Mouse (Mus musculus): ENCODE results near the gene Ugcg. TPM values are rescaled to one million over a fixed set of nuclear protein-coding genes. Genes with fewer than 3 reads are reported as not detected.

The Ugcg gene
- polyA plus RNA-seq, 1 experiment = 9.8 TPM

GRCm38 (mm10) chr4:59239312-59239728, 50.3 kb downstream of the Ugcg start:
- Histone ChIP-seq H3K27me3 (ENCODE audit: control insufficient read depth, insufficient read depth, low read length) (no peaks in the 10 kb centered on the region), H3K27ac (ENCODE audit: control insufficient read depth, insufficient read depth, low read depth, low read length) (no peak overlapping the region)

GRCm38 (mm10) chr4:59240160-59240559, 51.1 kb downstream of the Ugcg start:
- Histone ChIP-seq H3K4me1 (ENCODE audit: control insufficient read depth, insufficient read depth, low read length) (no peaks in the 10 kb centered on the region; the same call in 1 of the 2 replicates), H3K36me3 (ENCODE audit: control insufficient read depth, insufficient read depth, low read length) (no peaks in the 10 kb centered on the region), H3K4me3 (ENCODE audit: control insufficient read depth, low read depth, low read length) (no peak overlapping the region), H3K27ac (ENCODE audit: control insufficient read depth, insufficient read depth, low read depth, low read length) (no peak overlapping the region), H3K27me3 (ENCODE audit: control insufficient read depth, insufficient read depth, low read length) (no peaks in the 10 kb centered on the region)
- no peak for TF ChIP-seq POLR2A (IDR thresholded peaks at IDR 0.05; ENCODE audit: control insufficient read depth, low read depth, low read length)
- no peak for TF ChIP-seq CTCF (IDR thresholded peaks at IDR 0.05; ENCODE audit: control insufficient read depth, insufficient read depth, insufficient replicate concordance, low read depth, low read length)

More at GRCm38 (mm10) chr4:59239312-59239728, 50.3 kb downstream of the Ugcg start:
- Histone ChIP-seq H3K4me3 (ENCODE audit: control insufficient read depth, low read depth, low read length) (no peak overlapping the region), H3K36me3 (ENCODE audit: control insufficient read depth, insufficient read depth, low read length) (no peaks in the 10 kb centered on the region), H3K4me1 (ENCODE audit: control insufficient read depth, insufficient read depth, low read length) (no peaks in the 10 kb centered on the region; the same call in 1 of the 2 replicates)
- TF ChIP-seq POLR2A (IDR thresholded peaks at IDR 0.05; ENCODE audit: control insufficient read depth, low read depth, low read length) = no peak
- TF ChIP-seq CTCF (IDR thresholded peaks at IDR 0.05; ENCODE audit: control insufficient read depth, insufficient read depth, insufficient replicate concordance, low read depth, low read length) = no peak

DNA sequence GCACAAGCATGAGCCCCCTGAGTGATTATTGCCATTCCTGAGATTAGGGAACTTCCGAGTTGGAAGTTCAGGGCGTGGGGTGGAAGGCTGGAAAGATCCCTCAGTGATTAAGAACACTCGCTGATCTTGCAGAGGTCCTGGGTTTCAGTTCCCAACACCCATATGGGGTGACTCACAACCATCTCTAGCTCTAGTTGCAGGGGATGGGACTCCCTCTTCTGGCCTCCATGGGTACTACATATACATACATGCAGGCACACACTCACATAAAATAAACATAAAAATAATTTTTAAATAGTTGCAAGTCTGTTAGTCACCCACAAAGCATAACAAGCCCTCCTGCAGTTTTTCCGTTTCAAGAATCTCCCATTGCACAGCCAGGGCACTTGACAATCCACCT, 52.0 kb downstream of the Ugcg start:
- no peaks in the 10 kb centered on the region for H3K27me3 ChIP-seq (ENCODE audit: control insufficient read depth, insufficient read depth, low read length)
- H3K4me1 ChIP-seq (ENCODE audit: control insufficient read depth, insufficient read depth, low read length) = no peaks in the 10 kb centered on the region
- no peak overlapping the region for H3K4me3 ChIP-seq (ENCODE audit: control insufficient read depth, low read depth, low read length)
- no peak overlapping the region for H3K27ac ChIP-seq (ENCODE audit: control insufficient read depth, insufficient read depth, low read depth, low read length)
- no peaks in the 10 kb centered on the region for H3K36me3 ChIP-seq (ENCODE audit: control insufficient read depth, insufficient read depth, low read length)
- TF ChIP-seq POLR2A (IDR thresholded peaks at IDR 0.05; ENCODE audit: control insufficient read depth, low read depth, low read length) = no peak
- no peak for TF ChIP-seq CTCF (IDR thresholded peaks at IDR 0.05; ENCODE audit: control insufficient read depth, insufficient read depth, insufficient replicate concordance, low read depth, low read length)

- no peak for TF ChIP-seq POLR2A (IDR thresholded peaks at IDR 0.05; ENCODE audit: control insufficient read depth, low read depth, low read length)
- TF ChIP-seq CTCF (IDR thresholded peaks at IDR 0.05; ENCODE audit: control insufficient read depth, insufficient read depth, insufficient replicate concordance, low read depth, low read length) = no peak
- Histone ChIP-seq H3K27ac (ENCODE audit: control insufficient read depth, insufficient read depth, low read depth, low read length) (no peak overlapping the region), H3K4me1 (ENCODE audit: control insufficient read depth, insufficient read depth, low read length) (no peaks in the 10 kb centered on the region)
These were observed 53.2 kb downstream of the Ugcg start for GRCm38 (mm10) chr4:59242221-59242620.

GRCm38 (mm10) chr4:59243802-59244493, 54.9 kb downstream of the Ugcg start:
- Histone ChIP-seq H3K4me1 (ENCODE audit: control insufficient read depth, insufficient read depth, low read length) (no peaks in the 10 kb centered on the region), H3K27me3 (ENCODE audit: control insufficient read depth, insufficient read depth, low read length) (no peaks in the 10 kb centered on the region), H3K4me3 (ENCODE audit: control insufficient read depth, low read depth, low read length) (no peak overlapping the region), H3K36me3 (ENCODE audit: control insufficient read depth, insufficient read depth, low read length) (no peaks in the 10 kb centered on the region), H3K27ac (ENCODE audit: control insufficient read depth, insufficient read depth, low read depth, low read length) (no peak overlapping the region)
- TF ChIP-seq POLR2A (IDR thresholded peaks at IDR 0.05; ENCODE audit: control insufficient read depth, low read depth, low read length) (no peak), CTCF (IDR thresholded peaks at IDR 0.05; ENCODE audit: control insufficient read depth, insufficient read depth, insufficient replicate concordance, low read depth, low read length) (no peak)

More at GRCm38 (mm10) chr4:59242221-59242620, 53.2 kb downstream of the Ugcg start:
- Histone ChIP-seq H3K36me3 (ENCODE audit: control insufficient read depth, insufficient read depth, low read length) (no peaks in the 10 kb centered on the region), H3K4me3 (ENCODE audit: control insufficient read depth, low read depth, low read length) (no peak overlapping the region), H3K27me3 (ENCODE audit: control insufficient read depth, insufficient read depth, low read length) (no peaks in the 10 kb centered on the region)

DNA sequence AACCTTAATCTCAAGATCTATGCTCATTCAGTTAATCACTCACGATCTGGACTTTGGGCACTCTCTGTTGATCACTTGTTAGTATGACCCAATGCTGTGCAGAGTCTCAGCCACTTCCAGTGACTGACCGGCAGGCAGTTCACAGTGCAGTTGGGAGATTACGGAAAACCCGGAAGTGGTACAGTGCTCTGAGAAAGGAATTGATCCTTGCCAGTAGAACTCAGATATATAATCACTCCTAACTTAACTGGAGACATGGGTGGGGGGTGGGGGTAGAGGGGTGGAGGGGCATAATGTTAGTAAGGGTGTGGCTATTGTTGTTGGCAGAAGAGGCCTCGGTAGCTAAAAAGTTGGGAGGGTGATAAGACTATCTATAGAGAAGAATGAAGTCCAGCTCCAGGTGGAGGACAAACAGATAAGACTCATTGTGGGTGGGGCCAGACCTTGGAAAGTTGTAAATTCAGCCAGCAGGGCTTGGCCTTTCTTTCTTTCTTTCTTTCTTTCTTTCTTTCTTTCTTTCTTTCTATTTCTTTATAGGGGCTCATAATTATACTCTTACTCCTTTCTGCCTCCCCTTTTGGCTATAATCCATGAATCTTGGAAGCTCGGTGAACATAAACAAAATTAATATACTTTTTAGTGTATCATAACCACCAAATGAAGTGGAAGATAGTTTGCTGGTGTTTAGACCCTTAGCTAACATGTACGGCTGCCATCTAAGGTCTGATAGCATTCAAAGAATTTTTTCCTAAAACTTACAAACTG, 55.9 kb downstream of the Ugcg start:
- Histone ChIP-seq H3K27me3 (ENCODE audit: control insufficient read depth, insufficient read depth, low read length) (no peaks in the 10 kb centered on the region), H3K36me3 (ENCODE audit: control insufficient read depth, insufficient read depth, low read length) (no peaks in the 10 kb centered on the region), H3K27ac (ENCODE audit: control insufficient read depth, insufficient read depth, low read depth, low read length) (no peak overlapping the region), H3K4me3 (ENCODE audit: control insufficient read depth, low read depth, low read length) (no peak overlapping the region), H3K4me1 (ENCODE audit: control insufficient read depth, insufficient read depth, low read length) (no peaks in the 10 kb centered on the region)
- TF ChIP-seq CTCF (IDR thresholded peaks at IDR 0.05; ENCODE audit: control insufficient read depth, insufficient read depth, insufficient replicate concordance, low read depth, low read length) (no peak), POLR2A (IDR thresholded peaks at IDR 0.05; ENCODE audit: control insufficient read depth, low read depth, low read length) (no peak)

DNA sequence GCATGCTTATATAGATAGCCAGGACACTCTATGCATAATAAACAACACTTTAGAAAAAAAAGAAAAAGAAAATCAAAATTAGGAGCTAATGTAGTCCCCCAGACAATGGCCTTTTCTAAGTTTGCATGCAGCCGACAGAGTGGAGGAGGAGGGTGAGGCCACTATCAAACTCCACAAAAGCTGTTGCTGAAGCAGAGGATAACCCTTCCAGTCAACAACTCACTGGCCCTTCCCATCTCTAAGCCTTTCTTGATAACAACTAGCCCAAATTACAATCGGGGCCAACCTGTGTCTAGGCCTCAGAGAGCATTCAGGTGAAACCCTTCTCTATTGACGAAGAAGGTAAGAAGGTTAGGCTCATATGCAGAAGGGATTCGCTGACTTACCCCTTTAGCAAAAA, 56.7 kb downstream of the Ugcg start:
- no peak overlapping the region for H3K4me3 ChIP-seq (ENCODE audit: control insufficient read depth, low read depth, low read length)
- H3K27ac ChIP-seq (ENCODE audit: control insufficient read depth, insufficient read depth, low read depth, low read length) = no peak overlapping the region
- no peak for TF ChIP-seq POLR2A (IDR thresholded peaks at IDR 0.05; ENCODE audit: control insufficient read depth, low read depth, low read length)
- TF ChIP-seq CTCF (IDR thresholded peaks at IDR 0.05; ENCODE audit: control insufficient read depth, insufficient read depth, insufficient replicate concordance, low read depth, low read length) = no peak
- no peaks in the 10 kb centered on the region for H3K27me3 ChIP-seq (ENCODE audit: control insufficient read depth, insufficient read depth, low read length)
- H3K36me3 ChIP-seq (ENCODE audit: control insufficient read depth, insufficient read depth, low read length) = no peaks in the 10 kb centered on the region
- no peaks in the 10 kb centered on the region for H3K4me1 ChIP-seq (ENCODE audit: control insufficient read depth, insufficient read depth, low read length)
